Mouse (Mus musculus) hindbrain, embryonic 10.5 days (tissue): Measurements from ENCODE around the gene Spem1. TPM values are rescaled to one million over a fixed set of nuclear protein-coding genes. Genes with fewer than 3 reads are reported as not detected.

Experiments
- polyA plus RNA-seq: library from polyadenylated mRNA; unstranded; fragments of >200 nt; fragmentation: Nextera tagmentation; extraction: Ambion mirVana; gene quantifications from 2 replicates; pipeline ENCODE4 v1.2.1, GENCODE M21; 2016

Spem1 gene
- polyA plus RNA-seq, 1 experiment from 2014 or later: 0.34 TPM

Other genes with a start within 250 kb of the Spem1 start
- gene Wrap53, start 241.9 kb downstream of the Spem1 start, polyA plus RNA-seq: 40.6 and 41.4 TPM in 2 replicates
- gene Trp53, start 241.8 kb downstream of the Spem1 start, polyA plus RNA-seq: 166 and 173 TPM in 2 replicates
- 7.5 and 7.8 TPM in 2 replicates for gene Atp1b2, start 216.2 kb downstream of the Spem1 start, polyA plus RNA-seq
- gene Shbg, start 204.3 kb downstream of the Spem1 start, polyA plus RNA-seq: not detected in 2 replicates
- 15.4 and 24.5 TPM in 2 replicates for gene Sat2, start 200.2 kb downstream of the Spem1 start, polyA plus RNA-seq
- 37.9 and 47.4 TPM in 2 replicates for gene Fxr2, start 189.2 kb downstream of the Spem1 start, polyA plus RNA-seq
- 0.37 TPM in 1 of 2 replicates, not detected in the other for gene Sox15, start 166.9 kb downstream of the Spem1 start, polyA plus RNA-seq
- gene Mpdu1, start 159.5 kb downstream of the Spem1 start, polyA plus RNA-seq: 80.6 and 88.3 TPM in 2 replicates
- gene Cd68, start 156.0 kb downstream of the Spem1 start, polyA plus RNA-seq: 7.2 and 8.7 TPM in 2 replicates
- 740 and 935 TPM in 2 replicates for gene Eif4a1, start 149.8 kb downstream of the Spem1 start, polyA plus RNA-seq
- gene Senp3, start 140.1 kb downstream of the Spem1 start, polyA plus RNA-seq: 116 and 122 TPM in 2 replicates
- gene Tnfsf13, start 136.4 kb downstream of the Spem1 start, polyA plus RNA-seq: 0.14 and 0.30 TPM in 2 replicates
- 2.2 and 2.3 TPM in 2 replicates for gene Tnfsf12, start 126.3 kb downstream of the Spem1 start, polyA plus RNA-seq
- 0.82 and 0.85 TPM in 2 replicates for gene Tnfsfm13, start 126.1 kb downstream of the Spem1 start, polyA plus RNA-seq
- gene Polr2a, start 63.5 kb downstream of the Spem1 start, polyA plus RNA-seq: 31.1 and 37.9 TPM in 2 replicates
- gene Slc35g3, start 60.2 kb downstream of the Spem1 start, polyA plus RNA-seq: 0.50 TPM in 1 of 2 replicates, not detected in the other
- 0.80 and 1.2 TPM in 2 replicates for gene Zbtb4, start 56.3 kb downstream of the Spem1 start, polyA plus RNA-seq
- 1.6 and 2.2 TPM in 2 replicates for gene Chrnb1, start 26.2 kb downstream of the Spem1 start, polyA plus RNA-seq
- gene Fgf11, start 20.3 kb downstream of the Spem1 start, polyA plus RNA-seq: 0.76 and 1.8 TPM in 2 replicates
- gene Tmem102, start 16.6 kb downstream of the Spem1 start, polyA plus RNA-seq: 1.3 and 1.5 TPM in 2 replicates
- gene Gm39566, start 6.9 kb downstream of the Spem1 start, polyA plus RNA-seq: not detected in 2 replicates
- gene Spem2, start 3.7 kb downstream of the Spem1 start, polyA plus RNA-seq: not detected in 2 replicates
- 5.8 and 9.1 TPM in 2 replicates for gene Nlgn2, start 15.6 kb upstream of the Spem1 start, polyA plus RNA-seq
- 312 and 362 TPM in 2 replicates for gene Tmem256, start 16.3 kb upstream of the Spem1 start, polyA plus RNA-seq
- 85.3 and 88.7 TPM in 2 replicates for gene Plscr3, start 24.2 kb upstream of the Spem1 start, polyA plus RNA-seq
- 0.77 and 1.7 TPM in 2 replicates for gene Tnk1, start 36.5 kb upstream of the Spem1 start, polyA plus RNA-seq
- not detected in 2 replicates for gene Tmem95, start 55.8 kb upstream of the Spem1 start, polyA plus RNA-seq
- 5.2 and 6.8 TPM in 2 replicates for gene Kctd11, start 59.2 kb upstream of the Spem1 start, polyA plus RNA-seq
- gene Acap1, start 73.4 kb upstream of the Spem1 start, polyA plus RNA-seq: 1.2 and 1.4 TPM in 2 replicates
- gene 2810408A11Rik, start 78.8 kb upstream of the Spem1 start, polyA plus RNA-seq: 11.4 and 15.2 TPM in 2 replicates
- 12.5 and 13.4 TPM in 2 replicates for gene Neurl4, start 78.9 kb upstream of the Spem1 start, polyA plus RNA-seq
- 96.8 and 105 TPM in 2 replicates for gene Gps2, start 91.7 kb upstream of the Spem1 start, polyA plus RNA-seq
- gene Eif5a, start 99.8 kb upstream of the Spem1 start, polyA plus RNA-seq: 2,350 and 2,667 TPM in 2 replicates
- 2.8 and 2.9 TPM in 2 replicates for gene Ybx2, start 113.6 kb upstream of the Spem1 start, polyA plus RNA-seq
- 11.0 and 13.0 TPM in 2 replicates for gene Slc2a4, start 126.0 kb upstream of the Spem1 start, polyA plus RNA-seq
- gene Cldn7, start 142.6 kb upstream of the Spem1 start, polyA plus RNA-seq: 14.6 and 37.6 TPM in 2 replicates
- 22.6 and 25.7 TPM in 2 replicates for gene Ctdnep1, start 159.0 kb upstream of the Spem1 start, polyA plus RNA-seq
- 156 and 167 TPM in 2 replicates for gene Elp5, start 160.3 kb upstream of the Spem1 start, polyA plus RNA-seq
- gene Gabarap, start 169.0 kb upstream of the Spem1 start, polyA plus RNA-seq: 421 and 580 TPM in 2 replicates
- 93.7 and 98.1 TPM in 2 replicates for gene Phf23, start 173.6 kb upstream of the Spem1 start, polyA plus RNA-seq
- 50.3 and 51.8 TPM in 2 replicates for gene Dvl2, start 178.4 kb upstream of the Spem1 start, polyA plus RNA-seq
- 44.9 and 51.7 TPM in 2 replicates for gene Acadvl, start 193.2 kb upstream of the Spem1 start, polyA plus RNA-seq
- gene Dlg4, start 194.8 kb upstream of the Spem1 start, polyA plus RNA-seq: 16.4 and 19.9 TPM in 2 replicates
- gene Asgr1, start 231.9 kb upstream of the Spem1 start, polyA plus RNA-seq: 0.68 and 1.3 TPM in 2 replicates